Mouse (Mus musculus) forebrain, postnatal 0 days (tissue): Measurements from ENCODE around the gene Zg16. TPM values are rescaled to one million over a fixed set of nuclear protein-coding genes. Genes with fewer than 3 reads are reported as not detected.

Source experiments
- ATAC-seq: fragments of 200-750 bp; cut with Nextera tagmentation; 2 replicates; pipeline ENCODE4 v1.8.0; 2017; ENCODE audit warnings: mild to moderate bottlenecking, moderate library complexity
- DNase-seq: peaks from one replicate; pipeline ENCODE4 v3.0.0-alpha.2; 2015
- H3K27ac ChIP-seq: fragments of 300-500 bp; sonication (generic); 2 replicates; pipeline ENCODE4 v1.5.1; 2014; ENCODE audit warnings: low read depth, mild to moderate bottlenecking, antibody characterized with exemption, low read length, moderate library complexity, mixed read lengths
- H3K27me3 ChIP-seq: fragments of 300-500 bp; sonication (generic); 2 replicates; pipeline ENCODE4 v1.6.1; 2014; ENCODE audit warnings: mild to moderate bottlenecking, low read length, mixed read lengths; ENCODE audit not compliant: insufficient read depth
- H3K36me3 ChIP-seq: fragments of 300-500 bp; sonication (generic); 2 replicates; pipeline ENCODE4 v1.6.1; 2014; ENCODE audit warnings: mild to moderate bottlenecking, moderate library complexity; ENCODE audit not compliant: insufficient read depth
- H3K4me1 ChIP-seq: fragments of 300-500 bp; sonication (generic); 2 replicates; pipeline ENCODE4 v1.6.1; 2014; ENCODE audit warnings: antibody characterized with exemption; ENCODE audit not compliant: insufficient read depth
- H3K4me2 ChIP-seq: fragments of 300-500 bp; sonication (generic); 2 replicates; pipeline ENCODE4 v1.6.1; 2014; ENCODE audit warnings: low read depth, mild to moderate bottlenecking, moderate library complexity
- H3K4me3 ChIP-seq: fragments of 300-500 bp; sonication (generic); 2 replicates; pipeline ENCODE4 v1.5.1; 2014; ENCODE audit warnings: low read depth, low read length, mixed read lengths
- H3K9ac ChIP-seq: fragments of 300-500 bp; sonication (generic); 2 replicates; pipeline ENCODE4 v1.6.1; 2014; ENCODE audit warnings: mild to moderate bottlenecking
- H3K9me3 ChIP-seq: fragments of 300-500 bp; sonication (generic); 2 replicates; pipeline ENCODE4 v1.6.1; 2016; ENCODE audit warnings: low read length
- CTCF ChIP-seq: sonication (generic); IDR thresholded peaks from 2 replicates; pipeline ENCODE4 v1.5.1; 2016; ENCODE audit warnings: antibody characterized with exemption, control low read depth, low read depth
- WGBS: fragments of 180-500 bp; shearing (Covaris S2); extraction: QIAGEN DNeasy Blood & Tissue Kit; methylation state at CpG from one replicate; pipeline ENCODE4 v1.1.7; 2014; 5-methylcytosine and 5-hydroxymethylcytosine counted together
- polyA plus RNA-seq: library from polyadenylated mRNA; unstranded; fragments of >200 nt; fragmentation: Nextera tagmentation; extraction: Ambion mirVana; gene quantifications from 2 replicates; pipeline ENCODE4 v1.2.1, GENCODE M21; 2015
- total RNA-seq: library from RNA; depleted of rRNA; stranded (reverse); fragments of >200 nt; gene quantifications from 2 replicates; pipeline ENCODE4 v1.2.3, GENCODE M21; 2014

The Zg16 gene
- total and polyA plus RNA-seq, 2 experiments from 2014 or later = not detected

GRCm38 (mm10) chr7:127016481-127016485, 70.8 kb downstream of the Zg16 start, which contains the start of gene Pagr1b:
Gene Pagr1b, minus strand, starts transcription at chr7:127016484.
- ATAC-seq (no peak), DNase-seq (no peak)
- TF ChIP-seq CTCF = no peak
- Histone ChIP-seq H3K4me2 (peak within 1 kb of the TSS; percentile 94), H3K27me3 (no peaks in the 10 kb centered on the region), H3K4me3 (peak within 1 kb of the TSS; percentile 46), H3K4me1 (peaks cover 35% of the 10 kb centered on the region), H3K9ac (peak within 1 kb of the TSS; percentile 80), H3K9me3 (no peaks in the 10 kb centered on the region), H3K36me3 (peaks cover 21% of the 10 kb centered on the region; the same call in 1 of the 2 replicates), H3K27ac (peak within 1 kb of the TSS; percentile 87)

- Histone ChIP-seq H3K4me2 (peak overlapping the region; percentile 94), H3K9ac (peak overlapping the region; percentile 80), H3K4me3 (peak overlapping the region; percentile 46), H3K4me1 (peaks cover 35% of the 10 kb centered on the region), H3K9me3 (no peaks in the 10 kb centered on the region), H3K27ac (peak overlapping the region; percentile 87), H3K27me3 (no peaks in the 10 kb centered on the region), H3K36me3 (peaks cover 21% of the 10 kb centered on the region; the same call in 1 of the 2 replicates)
- WGBS = 3% methylated on average over 10 of the region's 10 CpGs
- no peak for TF ChIP-seq CTCF
- ATAC-seq (no peak), DNase-seq (no peak)
These were observed 71.0 kb downstream of the Zg16 start for GRCm38 (mm10) chr7:127016081-127016480.

- Histone ChIP-seq H3K9ac (no peak overlapping the region), H3K4me2 (no peak overlapping the region)
- 96% methylated on average over 12 of the region's 12 CpGs for WGBS
These were observed 72.1 kb downstream of the Zg16 start for GRCm38 (mm10) chr7:127014993-127015392.

GRCm38 (mm10) chr7:127014320-127014719, 72.8 kb downstream of the Zg16 start, which contains the start of gene Mvp:
Gene Mvp, minus strand, starts transcription at chr7:127014621.
- peaks cover 21% of the 10 kb centered on the region; the same call in 1 of the 2 replicates for H3K36me3 ChIP-seq
- peak within 1 kb of the TSS; percentile 25; the same call in 1 of the 2 replicates for H3K9ac ChIP-seq
- H3K27me3 ChIP-seq = no peaks in the 10 kb centered on the region
- 81% methylated on average over 11 of the region's 11 CpGs for WGBS
- no peaks in the 10 kb centered on the region for H3K9me3 ChIP-seq
- ATAC-seq (no peak), DNase-seq (no peak)
- no peak for TF ChIP-seq CTCF
- no peak within 1 kb of the TSS for H3K4me2 ChIP-seq
- H3K27ac ChIP-seq = no peak within 1 kb of the TSS
- H3K4me3 ChIP-seq = no peak within 1 kb of the TSS
- H3K4me1 ChIP-seq = peaks cover 21% of the 10 kb centered on the region

More at GRCm38 (mm10) chr7:127014993-127015392, 72.1 kb downstream of the Zg16 start:
- no peaks in the 10 kb centered on the region for H3K27me3 ChIP-seq
- ATAC-seq (no peak), DNase-seq (no peak)
- no peak for TF ChIP-seq CTCF
- peaks cover 28% of the 10 kb centered on the region for H3K4me1 ChIP-seq
- H3K36me3 ChIP-seq = peaks cover 21% of the 10 kb centered on the region; the same call in 1 of the 2 replicates
- H3K4me3 ChIP-seq = no peak overlapping the region
- H3K27ac ChIP-seq = no peak overlapping the region
- H3K9me3 ChIP-seq = no peaks in the 10 kb centered on the region

- Histone ChIP-seq H3K27ac (no peak overlapping the region), H3K9me3 (no peaks in the 10 kb centered on the region), H3K4me1 (peaks cover 17% of the 10 kb centered on the region), H3K9ac (no peak overlapping the region), H3K36me3 (peaks cover 21% of the 10 kb centered on the region; the same call in 1 of the 2 replicates), H3K27me3 (no peaks in the 10 kb centered on the region), H3K4me2 (no peak overlapping the region), H3K4me3 (no peak overlapping the region)
- WGBS = 93% methylated on average over 6 of the region's 6 CpGs
- ATAC-seq (no peak), DNase-seq (no peak)
- TF ChIP-seq CTCF = no peak
These were observed 73.7 kb downstream of the Zg16 start for GRCm38 (mm10) chr7:127013385-127013784.

GRCm38 (mm10) chr7:127012845-127013244, 74.3 kb downstream of the Zg16 start:
- H3K4me1 ChIP-seq = peaks cover 12% of the 10 kb centered on the region
- H3K27me3 ChIP-seq = no peaks in the 10 kb centered on the region
- H3K9me3 ChIP-seq = no peaks in the 10 kb centered on the region
- H3K27ac ChIP-seq = no peak overlapping the region
- peaks cover 21% of the 10 kb centered on the region; the same call in 1 of the 2 replicates for H3K36me3 ChIP-seq
- DNase-seq (no peak), ATAC-seq (no peak)
- no peak overlapping the region for H3K9ac ChIP-seq
- H3K4me3 ChIP-seq = no peak overlapping the region
- H3K4me2 ChIP-seq = no peak overlapping the region
- 97% methylated on average over 10 of the region's 10 CpGs for WGBS
- TF ChIP-seq CTCF = no peak

GRCm38 (mm10) chr7:127012374-127012773, 74.8 kb downstream of the Zg16 start:
- H3K36me3 ChIP-seq = peaks cover 21% of the 10 kb centered on the region; the same call in 1 of the 2 replicates
- no peaks in the 10 kb centered on the region for H3K27me3 ChIP-seq
- DNase-seq = no peak
- WGBS = 89% methylated on average over 6 of the region's 6 CpGs
- H3K4me2 ChIP-seq = no peak overlapping the region
- TF ChIP-seq CTCF = no peak
- H3K9me3 ChIP-seq = no peaks in the 10 kb centered on the region
- peaks cover 10% of the 10 kb centered on the region for H3K4me1 ChIP-seq
- H3K4me3 ChIP-seq = no peak overlapping the region
- H3K9ac ChIP-seq = no peak overlapping the region
- H3K27ac ChIP-seq = no peak overlapping the region
- ATAC-seq = no peak

- DNase-seq = no peak
- H3K9me3 ChIP-seq = no peaks in the 10 kb centered on the region
- H3K27ac ChIP-seq = no peak overlapping the region
- H3K36me3 ChIP-seq = peaks cover 21% of the 10 kb centered on the region; the same call in 1 of the 2 replicates
- TF ChIP-seq CTCF = no peak
- no peak overlapping the region for H3K4me3 ChIP-seq
- no peak for ATAC-seq
- no peaks in the 10 kb centered on the region for H3K27me3 ChIP-seq
- WGBS = 69% methylated on average over 2 of the region's 2 CpGs
- H3K9ac ChIP-seq = no peak overlapping the region
- peaks cover 10% of the 10 kb centered on the region for H3K4me1 ChIP-seq
- no peak overlapping the region for H3K4me2 ChIP-seq
These were observed 75.4 kb downstream of the Zg16 start for GRCm38 (mm10) chr7:127011717-127012116.
